Mouse (Mus musculus): ENCODE measurements around the gene Frat1. TPM values are rescaled to one million over a fixed set of nuclear protein-coding genes. Genes with fewer than 3 reads are reported as not detected.

Frat1 gene
- polyA plus RNA-seq, 1 experiment from 2014 or later: 21.1 TPM

DNA sequence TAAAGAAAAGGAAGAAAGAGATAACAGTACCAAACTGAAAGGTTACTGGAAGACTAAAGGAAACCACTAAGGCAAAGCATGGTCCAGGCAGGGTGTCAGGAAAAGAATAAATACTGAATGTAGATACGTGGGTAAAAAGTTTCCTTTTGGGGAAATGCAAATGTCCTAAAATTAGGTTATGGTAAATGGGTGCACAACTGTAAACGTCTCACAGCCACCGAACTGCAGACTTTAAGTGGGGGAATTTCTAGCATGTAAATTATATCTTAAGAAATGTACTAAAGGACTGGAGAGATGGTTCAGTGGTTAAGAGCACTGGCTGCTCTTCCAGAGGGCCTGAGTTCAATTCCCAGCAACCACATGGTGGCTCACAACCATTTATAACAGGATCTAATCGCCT is 11.0 kb upstream of the Frat1 start:
- no peak overlapping the region for H3K4me3 ChIP-seq
- no peak for ATAC-seq (ENCODE audit: low FRiP score, low read depth)
- no peak overlapping the region for H3K27ac ChIP-seq (replicated peaks)
- WGBS: 90% methylated on average over 4 of the region's 4 CpGs
- H3K4me1 ChIP-seq (replicated peaks): no peaks in the 10 kb centered on the region
- no peak overlapping the region for H3K4me2 ChIP-seq
- no peak overlapping the region for H3K9ac ChIP-seq
- H3K27me3 ChIP-seq: no peaks in the 10 kb centered on the region
- H3K36me3 ChIP-seq: no peaks in the 10 kb centered on the region
- H3K9me3 ChIP-seq: no peaks in the 10 kb centered on the region

DNA sequence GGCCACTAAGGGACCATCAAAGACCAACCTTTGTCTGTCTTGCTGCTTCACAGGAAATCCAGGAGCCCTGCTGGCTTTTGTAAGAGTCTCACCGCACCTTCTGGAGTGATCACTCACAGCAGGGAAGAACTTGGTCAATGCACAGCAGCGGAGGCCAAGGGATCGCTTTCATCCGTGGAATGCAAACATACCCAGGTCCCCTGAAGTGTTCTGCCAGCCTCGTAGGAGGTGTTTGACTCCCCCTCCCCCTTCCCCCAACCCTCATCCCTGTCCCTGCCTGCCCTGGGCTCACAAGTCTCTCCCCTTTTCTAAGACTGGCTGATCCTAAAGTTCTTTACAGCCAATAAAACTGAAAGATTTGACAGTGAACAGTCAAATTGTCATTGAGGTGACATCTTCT is 8.3 kb upstream of the Frat1 start:
- ATAC-seq (ENCODE audit: low FRiP score, low read depth): no peak
- H3K4me1 ChIP-seq (replicated peaks): no peaks in the 10 kb centered on the region
- H3K27ac ChIP-seq (replicated peaks): no peak overlapping the region
- no peaks in the 10 kb centered on the region for H3K36me3 ChIP-seq
- H3K4me3 ChIP-seq: no peak overlapping the region
- no peaks in the 10 kb centered on the region for H3K9me3 ChIP-seq
- no peaks in the 10 kb centered on the region for H3K27me3 ChIP-seq
- no peak overlapping the region for H3K4me2 ChIP-seq
- 10% methylated on average over 5 of the region's 5 CpGs for WGBS
- no peak overlapping the region for H3K9ac ChIP-seq

DNA sequence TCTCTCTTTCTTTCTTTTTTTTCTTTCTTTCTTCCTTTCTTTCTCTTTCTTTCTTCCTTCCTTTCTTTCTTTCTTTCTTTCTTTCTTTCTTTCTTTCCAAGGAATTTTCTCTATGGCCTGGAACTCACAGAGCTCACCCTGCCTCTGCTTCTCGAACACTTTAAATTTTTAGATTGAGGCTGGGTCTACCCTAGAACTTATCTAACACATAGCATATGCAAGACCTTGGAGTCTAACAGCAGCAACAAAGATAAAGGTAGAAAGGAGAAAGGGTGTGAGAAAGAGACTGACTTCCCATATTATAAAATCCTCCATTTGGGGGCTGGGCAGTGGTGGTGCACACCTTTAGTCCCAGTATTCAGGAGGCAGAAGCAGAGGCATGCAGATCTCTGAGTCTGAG is 7.2 kb upstream of the Frat1 start:
- no peaks in the 10 kb centered on the region for H3K9me3 ChIP-seq
- no peak overlapping the region for H3K9ac ChIP-seq
- WGBS: 88% methylated on average over 1 of the region's 1 CpGs

DNA sequence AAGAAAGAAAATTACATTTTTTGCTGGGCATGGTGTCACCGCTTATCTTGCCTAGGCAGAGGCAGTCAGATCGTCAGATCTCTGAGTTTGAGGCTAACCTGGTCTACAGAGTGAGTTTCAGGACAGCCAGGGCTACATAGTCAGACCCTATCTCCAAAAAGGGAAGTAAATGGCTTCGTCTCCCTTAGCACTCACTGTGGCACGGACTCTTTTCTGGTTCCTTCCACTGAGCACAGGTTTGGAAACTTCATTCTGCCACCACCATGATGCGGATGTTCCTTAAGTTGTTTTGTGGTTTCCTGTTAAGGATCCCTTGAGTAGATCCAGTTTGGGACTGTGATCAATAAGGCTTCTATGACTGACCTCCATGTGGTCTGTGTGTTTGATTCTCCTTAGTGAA is 4.8 kb upstream of the Frat1 start:
- 84% methylated on average over 5 of the region's 5 CpGs for WGBS
- no peak overlapping the region for H3K4me2 ChIP-seq

More for the DNA sequence above, 7.2 kb upstream of the Frat1 start:
- Histone ChIP-seq H3K4me3 (no peak overlapping the region), H3K27me3 (no peaks in the 10 kb centered on the region), H3K27ac (replicated peaks) (no peak overlapping the region), H3K36me3 (no peaks in the 10 kb centered on the region), H3K4me1 (replicated peaks) (no peaks in the 10 kb centered on the region), H3K4me2 (no peak overlapping the region)
- ATAC-seq (ENCODE audit: low FRiP score, low read depth): no peak

DNA sequence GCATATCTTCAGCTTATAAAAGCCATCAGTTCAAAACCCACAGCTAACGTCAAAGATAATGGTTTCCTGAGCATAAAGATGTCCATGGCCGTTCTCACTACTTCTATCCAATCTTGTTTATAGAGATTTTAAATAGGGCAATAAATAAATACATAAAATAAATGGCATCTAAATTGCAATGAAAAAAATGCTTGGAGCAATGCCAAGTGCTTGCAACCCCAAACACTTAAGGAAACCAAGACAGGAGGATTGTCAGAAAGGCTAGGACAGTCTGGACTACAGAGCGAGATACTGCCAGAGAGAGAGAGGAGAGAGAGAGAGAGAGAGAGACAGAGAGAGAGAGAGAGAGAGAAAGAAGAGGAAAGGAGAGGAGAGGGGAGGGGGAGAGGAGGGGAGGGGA is 3.2 kb upstream of the Frat1 start:
- H3K27ac ChIP-seq (replicated peaks): no peak overlapping the region
- no peak for ATAC-seq (ENCODE audit: low FRiP score, low read depth)
- H3K36me3 ChIP-seq: no peaks in the 10 kb centered on the region
- H3K9me3 ChIP-seq: no peaks in the 10 kb centered on the region
- H3K4me2 ChIP-seq: no peak overlapping the region
- H3K4me1 ChIP-seq (replicated peaks): peaks cover 8% of the 10 kb centered on the region
- H3K27me3 ChIP-seq: no peaks in the 10 kb centered on the region
- 79% methylated on average over 3 of the region's 3 CpGs for WGBS
- no peak overlapping the region for H3K9ac ChIP-seq
- H3K4me3 ChIP-seq: no peak overlapping the region

More for the DNA sequence above, 4.8 kb upstream of the Frat1 start:
- no peak overlapping the region for H3K27ac ChIP-seq (replicated peaks)
- no peaks in the 10 kb centered on the region for H3K36me3 ChIP-seq
- no peaks in the 10 kb centered on the region for H3K27me3 ChIP-seq
- H3K9ac ChIP-seq: no peak overlapping the region
- no peaks in the 10 kb centered on the region for H3K9me3 ChIP-seq
- H3K4me1 ChIP-seq (replicated peaks): peaks cover 3% of the 10 kb centered on the region; the same call in 1 of the 2 replicates
- H3K4me3 ChIP-seq: no peak overlapping the region
- no peak for ATAC-seq (ENCODE audit: low FRiP score, low read depth)

DNA sequence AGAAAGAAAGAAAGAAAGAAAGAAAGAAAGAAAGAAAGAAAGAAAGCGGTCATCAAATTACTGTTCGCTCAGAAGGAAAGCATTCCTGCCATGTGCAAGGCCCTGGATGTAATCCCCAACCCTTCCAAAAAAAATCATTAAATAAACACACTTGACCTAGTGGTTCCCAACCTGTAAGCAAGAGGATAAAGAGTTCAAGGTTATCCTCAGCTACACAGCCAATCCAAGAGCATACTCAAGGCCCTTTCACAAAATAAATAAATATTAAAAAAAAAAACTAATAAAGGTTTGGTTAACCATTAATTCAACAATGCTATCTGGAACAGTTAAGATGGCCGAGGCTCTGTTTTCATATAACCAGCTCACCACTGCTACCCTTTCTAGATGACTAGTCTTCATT is 829 bp upstream of the Frat1 start:
- H3K36me3 ChIP-seq: no peaks in the 10 kb centered on the region
- no peaks in the 10 kb centered on the region for H3K27me3 ChIP-seq
- 66% methylated on average over 3 of the region's 3 CpGs for WGBS
- peak overlapping the region; percentile 94 for H3K27ac ChIP-seq (replicated peaks)
- peak overlapping the region; percentile 52 for H3K9ac ChIP-seq
- peak overlapping the region; percentile 81 for H3K4me3 ChIP-seq
- ATAC-seq (ENCODE audit: low FRiP score, low read depth): no peak
- H3K4me1 ChIP-seq (replicated peaks): peaks cover 27% of the 10 kb centered on the region
- H3K4me2 ChIP-seq: peak overlapping the region; percentile 91
- H3K9me3 ChIP-seq: no peaks in the 10 kb centered on the region

DNA sequence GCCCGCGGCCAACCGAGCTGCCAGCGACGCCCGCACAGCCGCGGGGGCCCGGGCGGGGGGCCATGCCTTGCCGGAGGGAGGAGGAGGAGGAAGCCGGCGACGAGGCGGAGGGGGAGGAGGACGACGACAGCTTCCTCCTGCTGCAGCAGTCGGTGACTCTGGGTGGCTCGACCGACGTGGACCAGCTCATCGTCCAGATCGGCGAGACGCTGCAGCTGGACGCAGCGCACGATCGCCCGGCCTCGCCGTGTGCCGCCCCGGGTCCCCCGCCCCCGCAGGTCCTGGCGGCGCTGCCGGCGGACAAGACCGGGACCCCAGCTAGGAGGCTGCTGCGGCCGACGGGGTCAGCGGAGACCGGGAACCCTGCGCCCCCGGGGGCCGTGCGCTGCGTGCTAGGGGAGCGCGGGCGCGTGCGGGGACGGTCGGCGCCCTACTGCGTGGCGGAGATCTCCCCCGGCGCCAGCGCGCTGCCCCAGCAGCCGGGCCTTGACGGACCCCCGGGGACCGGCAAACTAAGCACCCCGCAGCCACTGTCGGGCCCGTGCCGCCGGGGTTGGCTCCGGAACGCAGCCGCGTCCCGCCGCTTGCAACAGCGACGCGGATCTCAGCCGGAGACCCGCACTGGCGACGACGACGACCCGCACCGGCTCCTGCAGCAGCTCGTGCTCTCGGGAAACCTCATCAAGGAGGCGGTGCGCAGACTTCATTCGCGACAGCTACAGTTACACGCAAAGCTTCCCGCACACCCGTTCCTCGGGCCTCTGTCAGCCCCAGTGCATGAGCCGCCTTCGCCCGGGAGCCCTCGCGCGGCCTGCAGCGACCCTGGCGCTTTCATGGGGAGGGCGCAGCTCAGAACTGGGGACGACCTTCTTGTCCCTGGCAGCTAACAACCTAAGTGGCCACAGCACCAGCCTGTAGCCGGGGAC is 599 bp downstream of the Frat1 start:
- no peaks in the 10 kb centered on the region for H3K36me3 ChIP-seq
- H3K9me3 ChIP-seq: no peaks in the 10 kb centered on the region
- under 1% methylated on average over 108 of the region's 112 CpGs for WGBS
- H3K4me1 ChIP-seq (replicated peaks): peaks cover 32% of the 10 kb centered on the region
- H3K27me3 ChIP-seq: no peaks in the 10 kb centered on the region
- peak overlapping the region; percentile 91 for H3K4me2 ChIP-seq
- H3K4me3 ChIP-seq: peak overlapping the region; percentile 81
- H3K9ac ChIP-seq: peak overlapping the region; percentile 75
- H3K27ac ChIP-seq (replicated peaks): peak overlapping the region; percentile 94
- peak; percentile 55 for ATAC-seq (ENCODE audit: low FRiP score, low read depth)

DNA sequence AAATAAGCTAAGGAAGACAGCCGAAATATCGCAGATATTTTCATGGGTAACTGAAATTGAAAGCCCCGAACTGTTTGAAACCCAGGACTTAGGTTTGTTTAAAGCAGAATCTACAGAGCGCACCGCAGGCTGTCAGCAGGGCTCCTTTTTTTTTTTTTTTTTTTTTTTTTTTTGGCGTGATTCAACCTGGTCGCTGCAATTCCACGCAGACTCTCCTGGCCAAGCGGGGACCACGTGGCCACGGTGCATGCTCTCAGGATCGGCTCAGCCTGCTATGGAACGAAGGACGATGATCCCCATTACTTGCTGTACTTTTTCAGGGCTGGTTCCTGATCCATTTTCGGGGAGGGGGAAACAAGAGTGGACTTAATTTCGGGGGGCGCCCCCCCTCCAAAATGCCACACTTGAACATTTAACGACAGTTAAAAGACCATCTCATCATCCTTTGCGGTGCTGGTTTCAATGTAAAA is 1.4 kb downstream of the Frat1 start:
- Histone ChIP-seq H3K4me3 (peak overlapping the region; percentile 81), H3K27me3 (no peaks in the 10 kb centered on the region), H3K4me1 (replicated peaks) (peaks cover 39% of the 10 kb centered on the region), H3K36me3 (no peaks in the 10 kb centered on the region), H3K4me2 (peak overlapping the region; percentile 91), H3K27ac (replicated peaks) (peak overlapping the region; percentile 94), H3K9ac (peak overlapping the region; percentile 75), H3K9me3 (no peaks in the 10 kb centered on the region)
- under 1% methylated on average over 19 of the region's 19 CpGs for WGBS
- ATAC-seq (ENCODE audit: low FRiP score, low read depth): no peak

DNA sequence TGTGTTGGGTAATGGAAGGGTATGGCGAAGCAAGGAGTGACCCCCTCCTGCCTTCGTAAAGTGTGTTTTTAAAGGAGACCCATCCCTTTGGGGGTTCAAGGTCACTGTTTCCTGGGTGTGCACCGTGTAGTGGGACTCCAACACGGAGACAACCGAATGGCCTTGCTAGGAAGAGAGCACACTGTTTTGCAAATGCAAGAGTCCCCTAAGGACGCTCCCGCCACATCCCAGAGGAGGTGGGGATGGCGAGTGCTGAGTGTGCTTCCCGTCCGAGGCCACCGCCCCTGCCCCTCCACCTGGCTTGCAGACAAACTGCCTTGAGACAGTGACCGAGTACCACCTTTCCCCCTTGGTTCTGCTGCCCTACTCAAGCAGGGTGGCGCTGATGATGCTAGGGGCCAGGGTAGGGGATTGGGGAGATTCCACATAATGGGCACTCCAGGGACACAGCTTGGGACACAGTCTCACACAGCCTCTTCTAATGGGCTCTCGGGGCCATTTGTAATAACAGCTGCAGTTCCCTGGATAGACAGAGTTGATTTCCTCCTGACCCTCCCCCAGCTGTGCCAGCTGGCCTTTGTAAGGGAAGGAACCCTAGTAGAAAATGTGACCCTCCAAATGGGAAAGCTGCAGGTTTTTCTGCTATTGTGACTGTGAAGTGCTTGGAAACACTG is 2.1 kb downstream of the Frat1 start:
- Histone ChIP-seq H3K4me3 (peak overlapping the region; percentile 81), H3K27me3 (no peaks in the 10 kb centered on the region), H3K36me3 (no peaks in the 10 kb centered on the region), H3K9me3 (no peaks in the 10 kb centered on the region), H3K4me2 (peak overlapping the region; percentile 91), H3K9ac (peak overlapping the region; percentile 36; the same call in 1 of the 2 replicates), H3K4me1 (replicated peaks) (peaks cover 44% of the 10 kb centered on the region), H3K27ac (replicated peaks) (peak overlapping the region; percentile 0)
- ATAC-seq (ENCODE audit: low FRiP score, low read depth): no peak
- 8% methylated on average over 14 of the region's 14 CpGs for WGBS

DNA sequence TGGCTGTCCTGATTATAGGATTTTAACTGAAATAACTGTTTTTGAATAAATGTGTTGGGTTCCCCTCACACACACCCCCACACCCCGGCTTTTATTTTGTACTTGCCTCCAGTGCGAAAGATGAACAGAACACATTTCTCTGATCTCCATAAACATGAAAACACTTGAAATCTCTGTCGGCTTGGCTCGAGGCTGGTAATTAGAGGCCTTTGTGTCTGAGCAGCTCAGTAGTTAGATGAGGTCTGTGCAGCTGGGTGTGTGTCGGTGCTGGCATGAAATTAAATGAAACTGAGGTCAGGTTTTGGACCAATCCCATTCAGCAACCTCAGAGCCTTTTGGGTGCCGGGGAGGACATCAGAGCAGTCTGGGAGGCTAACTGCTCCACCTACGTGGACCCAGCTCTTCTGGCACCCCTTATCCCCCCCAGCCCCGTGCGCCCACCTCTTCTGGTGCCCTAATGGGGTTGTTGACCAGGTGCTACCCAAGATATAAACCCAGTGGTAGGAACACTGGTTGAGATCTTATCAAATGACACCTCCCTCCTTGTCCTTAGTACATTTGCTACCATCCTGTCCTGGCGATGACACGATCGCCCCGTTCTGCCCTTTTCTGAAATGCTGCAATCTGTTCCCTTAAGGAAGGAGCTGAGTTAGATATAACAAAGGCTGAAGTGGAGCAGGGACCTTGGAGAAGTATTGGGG is 2.9 kb downstream of the Frat1 start:
- Histone ChIP-seq H3K4me1 (replicated peaks) (peaks cover 44% of the 10 kb centered on the region), H3K36me3 (no peaks in the 10 kb centered on the region), H3K4me3 (peak overlapping the region; percentile 81), H3K9ac (0 out of 2 replicates have a peak overlapping the region, but pooled peaks have one; percentile 7), H3K9me3 (no peaks in the 10 kb centered on the region), H3K27ac (replicated peaks) (no peak overlapping the region; the same call in 1 of the 2 replicates), H3K4me2 (peak overlapping the region; percentile 91), H3K27me3 (no peaks in the 10 kb centered on the region)
- WGBS: 61% methylated on average over 13 of the region's 13 CpGs
- ATAC-seq (ENCODE audit: low FRiP score, low read depth): no peak

DNA sequence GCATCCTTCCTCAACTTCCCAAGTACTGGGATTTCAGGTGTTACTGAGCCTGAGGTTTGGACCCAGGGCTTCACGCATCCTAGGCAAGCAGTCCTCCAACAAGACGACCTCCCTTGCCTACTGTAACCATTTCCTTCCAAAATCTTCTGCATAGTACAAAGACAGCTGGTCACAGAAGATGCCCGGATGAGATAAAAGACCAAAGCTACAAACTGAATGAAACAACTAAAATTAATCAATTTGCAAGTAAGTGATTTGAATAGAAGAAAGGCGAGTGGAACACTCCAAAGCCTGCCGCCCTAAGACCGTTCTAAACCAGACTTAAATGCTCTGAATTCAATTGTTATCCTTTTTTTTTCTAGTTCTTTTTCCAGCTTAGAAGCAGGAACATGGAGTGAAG is 5.6 kb downstream of the Frat1 start:
- no peak for ATAC-seq (ENCODE audit: low FRiP score, low read depth)
- H3K27ac ChIP-seq (replicated peaks): peak overlapping the region; percentile 29
- no peaks in the 10 kb centered on the region for H3K9me3 ChIP-seq
- H3K4me3 ChIP-seq: no peak overlapping the region
- no peak overlapping the region for H3K9ac ChIP-seq
- H3K36me3 ChIP-seq: no peaks in the 10 kb centered on the region
- H3K4me2 ChIP-seq: peak overlapping the region; percentile 47
- 42% methylated on average over 6 of the region's 6 CpGs for WGBS
- no peaks in the 10 kb centered on the region for H3K27me3 ChIP-seq
- H3K4me1 ChIP-seq (replicated peaks): peaks cover 41% of the 10 kb centered on the region

Data from hindbrain, embryonic 15.5 days (tissue).